Mouse (Mus musculus): Measurements from ENCODE around the gene Vmn1r10. TPM values are rescaled to one million over a fixed set of nuclear protein-coding genes. Genes with fewer than 3 reads are reported as not detected.
A peak's percentile ranks its signal among the peaks of the same experiment; 100 is the strongest.

Gene Vmn1r10
- total and polyA plus RNA-seq, 3 experiments: not detected

DNA sequence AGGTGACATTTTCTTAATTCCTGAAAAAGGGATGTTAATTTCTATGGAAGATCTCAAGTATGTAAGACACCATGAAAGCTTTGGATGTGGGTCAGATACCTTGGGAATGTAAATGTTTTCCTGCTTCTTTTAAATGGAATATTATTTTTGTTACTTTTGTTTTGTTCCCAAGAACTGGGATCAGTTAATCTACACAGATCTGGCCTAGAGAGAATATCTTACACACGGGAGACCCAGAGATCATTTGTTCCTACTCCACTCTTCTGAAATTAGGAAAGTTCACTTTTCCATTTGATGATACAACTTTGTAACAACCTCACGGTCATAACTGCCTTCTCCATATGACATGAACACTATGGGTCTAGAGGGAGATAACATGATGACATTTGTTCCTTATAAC lies 42.8 kb upstream of the Vmn1r10 start, which contains the start of gene Vmn1r9:
Gene Vmn1r9, plus strand, starts transcription at position 301 of the 400 bp plus-strand sequence.
- no peaks in the 10 kb centered on the region for H3K79me2 ChIP-seq (replicated peaks; ENCODE audit: control insufficient read depth, extremely low read depth, insufficient read depth, poor library complexity, severe bottlenecking)
- no peak within 1 kb of the TSS for H3K9ac ChIP-seq (ENCODE audit: insufficient read depth, low read depth)
- no peak for DNase-seq (ENCODE audit: extremely low read depth)
- H3K4me1 ChIP-seq (ENCODE audit: control insufficient read depth in 1 of 2, insufficient read depth in 2 of 2): no peaks in the 10 kb centered on the region
- no peak for TF ChIP-seq KAT2A (IDR thresholded peaks at IDR 0.05; ENCODE audit: insufficient replicate concordance, low read length)
- no peak for TF ChIP-seq IRF4 (IDR thresholded peaks at IDR 0.05; ENCODE audit: low read depth, low read length)
- no peak for TF ChIP-seq SMC3 (IDR thresholded peaks at IDR 0.05; ENCODE audit: low read depth, low read length)
- TF ChIP-seq UBTF (IDR thresholded peaks at IDR 0.05; ENCODE audit: low read depth, low read length): no peak
- no peak for TF ChIP-seq E2F4 (IDR thresholded peaks at IDR 0.05; ENCODE audit: insufficient replicate concordance, low read depth, low read length)
- TF ChIP-seq USF2 (conservative IDR thresholded peaks at IDR 0.05; ENCODE audit: low read depth, low read length): no peak
- no peak for TF ChIP-seq CHD1 (IDR thresholded peaks at IDR 0.05; ENCODE audit: low read depth, low read length)
- TF ChIP-seq HCFC1 (IDR thresholded peaks at IDR 0.05; ENCODE audit: low read depth, low read length): no peak
- no peak for TF ChIP-seq ZMIZ1 (IDR thresholded peaks at IDR 0.05; ENCODE audit: low read depth, low read length)
- no peak for TF ChIP-seq ZKSCAN1 (IDR thresholded peaks at IDR 0.05; ENCODE audit: borderline replicate concordance, low read depth, low read length)
- no peak for TF ChIP-seq USF1 (IDR thresholded peaks at IDR 0.05; ENCODE audit: low read depth, low read length)
- no peak for TF ChIP-seq JUN (IDR thresholded peaks at IDR 0.05; ENCODE audit: insufficient read depth, low read depth, low read length)
- TF ChIP-seq EP300 (IDR thresholded peaks at IDR 0.05; ENCODE audit: low read length): no peak
- no peak for TF ChIP-seq SIN3A (IDR thresholded peaks at IDR 0.05; ENCODE audit: low read length)
- no peak for TF ChIP-seq NELFE (IDR thresholded peaks at IDR 0.05; ENCODE audit: low read depth, low read length)
- no peak for TF ChIP-seq JUND (conservative IDR thresholded peaks at IDR 0.05; ENCODE audit: low read depth, low read length)
- TF ChIP-seq TCF12 (IDR thresholded peaks at IDR 0.05; ENCODE audit: low read depth, low read length): no peak
- no peak for TF ChIP-seq BHLHE40 (IDR thresholded peaks at IDR 0.05; ENCODE audit: low read depth, low read length)
- no peak for TF ChIP-seq RCOR1 (conservative IDR thresholded peaks at IDR 0.05; ENCODE audit: low read depth, low read length)
- TF ChIP-seq MAZ (IDR thresholded peaks at IDR 0.05; ENCODE audit: low read depth, low read length): no peak
- no peaks in the 10 kb centered on the region for H3K9me3 ChIP-seq (replicated peaks; ENCODE audit: low read length)
- in situ Hi-C loops (cut with MboI; ENCODE audit: low pct_ligation_motif_present, low pct_unique_long_range_greater_than_20kb, low sequenced_read_pairs) (no loop called here), dilution Hi-C loops (cut with MboI; ENCODE audit: extremely low pct_ligation_motif_present, extremely low pct_unique_long_range_greater_than_20kb, low sequenced_read_pairs) (no loop called here)
- no peak within 1 kb of the TSS for H3K27ac ChIP-seq (ENCODE audit: insufficient read depth, low read depth)
- H3K4me3 ChIP-seq (replicated peaks in 1 of 3; ENCODE audit: low read depth in 2 of 3, low read length in 2 of 3, poor library complexity in 1 of 3): no peak within 1 kb of the TSS
- H3K36me3 ChIP-seq (replicated peaks in 1 of 2; ENCODE audit: control insufficient read depth in 1 of 2, insufficient read depth in 1 of 2, low read length in 1 of 2): no peaks in the 10 kb centered on the region
- no peaks in the 10 kb centered on the region for H3K27me3 ChIP-seq (replicated peaks)
- no peak within 1 kb of the TSS for H3K4me2 ChIP-seq (ENCODE audit: insufficient read depth, low read depth, poor library complexity, severe bottlenecking)

DNA sequence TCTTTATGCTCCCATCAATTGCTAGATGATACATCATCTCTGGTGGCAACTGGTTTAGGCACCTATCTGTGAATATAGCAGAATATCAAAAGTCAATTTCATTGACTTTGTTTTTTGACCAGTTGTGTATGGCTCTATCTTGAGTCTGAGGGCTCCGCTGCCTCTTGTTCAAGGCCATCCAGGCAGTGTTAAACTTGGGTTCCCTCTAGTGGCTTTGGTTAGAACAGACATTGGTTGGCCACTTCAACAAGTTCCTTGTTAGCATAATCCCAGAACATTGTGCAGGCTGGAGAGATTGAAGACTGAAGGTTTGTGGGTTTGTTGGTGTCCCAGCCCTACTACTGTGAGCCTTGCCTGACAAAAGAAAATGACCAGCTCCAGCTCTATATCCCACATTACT lies 2.9 kb upstream of the Vmn1r10 start:
- no peak for TF ChIP-seq POLR2AphosphoS2 (IDR thresholded peaks at IDR 0.05; ENCODE audit: low read depth, low read length)
- TF ChIP-seq ETS1 (conservative IDR thresholded peaks at IDR 0.05; ENCODE audit: low read depth, low read length): no peak
- no peak for TF ChIP-seq TCF12 (IDR thresholded peaks at IDR 0.05; ENCODE audit: low read depth, low read length)
- TF ChIP-seq SMC3 (IDR thresholded peaks at IDR 0.05; ENCODE audit: low read depth, low read length): peak; percentile 57
- no peak for TF ChIP-seq USF2 (conservative IDR thresholded peaks at IDR 0.05; ENCODE audit: low read depth, low read length)
- TF ChIP-seq EP300 (IDR thresholded peaks at IDR 0.05; ENCODE audit: low read length): no peak
- no peak for TF ChIP-seq SIN3A (IDR thresholded peaks at IDR 0.05; ENCODE audit: low read length)
- peak; percentile 58 for TF ChIP-seq RAD21 (IDR thresholded peaks at IDR 0.05; ENCODE audit: low read depth, low read length)
- TF ChIP-seq CTCF (conservative IDR thresholded peaks at IDR 0.05 in 1 of 2, IDR thresholded peaks at IDR 0.05 in 1 of 2; ENCODE audit: low read depth in 2 of 2, low read length in 2 of 2): peak; percentile 14 to 65; a peak in 3 of 4 replicates
- no peak for TF ChIP-seq PAX5 (IDR thresholded peaks at IDR 0.05; ENCODE audit: low read length)
- Histone ChIP-seq H3K79me2 (replicated peaks; ENCODE audit: control insufficient read depth, extremely low read depth, insufficient read depth, poor library complexity, severe bottlenecking) (no peaks in the 10 kb centered on the region), H3K4me2 (ENCODE audit: insufficient read depth, low read depth, poor library complexity, severe bottlenecking) (no peak overlapping the region), H3K4me1 (ENCODE audit: control insufficient read depth in 1 of 2, insufficient read depth in 2 of 2) (no peaks in the 10 kb centered on the region), H3K9me3 (replicated peaks; ENCODE audit: low read length) (no peaks in the 10 kb centered on the region), H3K27ac (ENCODE audit: insufficient read depth, low read depth) (no peak overlapping the region), H3K4me3 (replicated peaks in 1 of 3; ENCODE audit: low read depth in 2 of 3, low read length in 2 of 3, poor library complexity in 1 of 3) (no peak overlapping the region), H3K27me3 (replicated peaks) (no peaks in the 10 kb centered on the region), H3K9ac (ENCODE audit: insufficient read depth, low read depth) (no peak overlapping the region), H3K36me3 (replicated peaks in 1 of 2; ENCODE audit: control insufficient read depth in 1 of 2, insufficient read depth in 1 of 2, low read length in 1 of 2) (no peaks in the 10 kb centered on the region)
- in situ Hi-C loops (cut with MboI; ENCODE audit: low pct_ligation_motif_present, low pct_unique_long_range_greater_than_20kb, low sequenced_read_pairs) (loop anchor here (25.0 kb wide), 1 partner anchor 269 kb away; the partner anchor contains the start of gene Fkbp9), dilution Hi-C loops (cut with MboI; ENCODE audit: extremely low pct_ligation_motif_present, extremely low pct_unique_long_range_greater_than_20kb, low sequenced_read_pairs) (no loop called here)
- peak; percentile 42 for DNase-seq (ENCODE audit: extremely low read depth)
